Mouse (Mus musculus) forebrain, embryonic 13.5 days (tissue): ENCODE measurements around the gene Dcaf10. TPM values are rescaled to one million over a fixed set of nuclear protein-coding genes. Genes with fewer than 3 reads are reported as not detected.
"Not testable (repeated sequence)": the region's sequence is repeated elsewhere in the genome, so short reads cannot be mapped to it uniquely, and the experiment has no call there.

Source experiments
- ATAC-seq: fragments of 200-750 bp; cut with Nextera tagmentation; 2 replicates; pipeline ENCODE4 v1.8.0; 2017
- H3K27ac ChIP-seq: fragments of 300-500 bp; sonication (generic); 2 replicates; pipeline ENCODE4 v1.5.1; 2015; ENCODE audit warnings: inconsistent platforms, mild to moderate bottlenecking, moderate library complexity
- H3K27me3 ChIP-seq: fragments of 300-500 bp; sonication (generic); 2 replicates; pipeline ENCODE4 v1.6.1; 2015; ENCODE audit warnings: mild to moderate bottlenecking, inconsistent platforms
- H3K36me3 ChIP-seq: fragments of 300-500 bp; sonication (generic); 2 replicates; pipeline ENCODE4 v1.6.1; 2015; ENCODE audit warnings: mild to moderate bottlenecking, inconsistent platforms; ENCODE audit not compliant: poor library complexity, severe bottlenecking
- H3K4me1 ChIP-seq: fragments of 300-500 bp; sonication (generic); 2 replicates; pipeline ENCODE4 v1.6.1; 2015; ENCODE audit warnings: inconsistent platforms
- H3K4me2 ChIP-seq: fragments of 300-500 bp; sonication (generic); 2 replicates; pipeline ENCODE4 v1.6.1; 2015; ENCODE audit warnings: inconsistent platforms, mild to moderate bottlenecking, moderate library complexity
- H3K4me3 ChIP-seq: fragments of 300-500 bp; sonication (generic); 2 replicates; pipeline ENCODE4 v1.5.1; 2015; ENCODE audit warnings: mild to moderate bottlenecking, inconsistent platforms
- H3K9ac ChIP-seq: fragments of 300-500 bp; sonication (generic); 2 replicates; pipeline ENCODE4 v1.6.1; 2015; ENCODE audit warnings: mild to moderate bottlenecking, inconsistent platforms
- H3K9me3 ChIP-seq: fragments of 300-500 bp; sonication (generic); replicated peaks from 2 replicates; pipeline ENCODE4 v1.6.1; 2016; ENCODE audit warnings: inconsistent platforms
- WGBS: fragments of 180-500 bp; shearing (Covaris S2); methylation state at CpG from one replicate; pipeline ENCODE4 v1.1.7; 2015; 5-methylcytosine and 5-hydroxymethylcytosine counted together
- polyA plus RNA-seq: library from polyadenylated mRNA; unstranded; fragments of >200 nt; fragmentation: Nextera tagmentation; extraction: Ambion mirVana; gene quantifications from 2 replicates; pipeline ENCODE4 v1.2.1, GENCODE M21; 2015

Dcaf10 gene
- polyA plus RNA-seq, 1 experiment from 2014 or later = 7.3 TPM

GRCm38 (mm10) chr4:45356653-45357052 lies 14.8 kb downstream of the Dcaf10 start:
- no peak overlapping the region for H3K27ac ChIP-seq
- H3K9me3 ChIP-seq = no peaks in the 10 kb centered on the region

DNA sequence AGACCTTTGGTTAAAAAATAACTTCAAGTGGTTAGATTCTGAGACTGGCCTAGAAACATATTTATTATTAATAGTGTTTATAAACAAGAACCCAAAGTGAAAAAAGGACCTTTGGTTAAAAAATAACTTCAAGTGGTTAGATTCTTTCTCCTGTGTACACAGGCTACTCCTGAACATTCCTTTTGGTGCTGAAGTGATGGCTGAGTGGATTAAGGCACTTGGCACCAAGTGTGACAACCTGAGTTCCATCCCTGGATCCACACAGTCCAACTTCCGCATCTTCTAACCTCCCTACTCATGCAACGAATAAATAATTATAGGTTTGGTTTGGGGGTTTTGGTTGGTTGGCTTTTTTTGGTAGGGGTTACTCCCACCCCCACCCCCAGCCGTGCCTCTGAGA lies 29.4 kb downstream of the Dcaf10 start:
- peaks cover 68% of the 10 kb centered on the region for H3K36me3 ChIP-seq
- H3K4me3 ChIP-seq = no peak overlapping the region
- H3K4me2 ChIP-seq = no peak overlapping the region
- H3K9ac ChIP-seq = no peak overlapping the region
- no peaks in the 10 kb centered on the region for H3K9me3 ChIP-seq
- 88% methylated on average over 3 of the region's 3 CpGs for WGBS
- no peak overlapping the region for H3K27ac ChIP-seq
- no peaks in the 10 kb centered on the region for H3K4me1 ChIP-seq
- no peaks in the 10 kb centered on the region for H3K27me3 ChIP-seq
- ATAC-seq = no peak

More at GRCm38 (mm10) chr4:45356653-45357052, 14.8 kb downstream of the Dcaf10 start:
- Histone ChIP-seq H3K36me3 (peaks cover 36% of the 10 kb centered on the region), H3K4me1 (no peaks in the 10 kb centered on the region), H3K4me3 (no peak overlapping the region), H3K9ac (no peak overlapping the region), H3K4me2 (no peak overlapping the region), H3K27me3 (no peaks in the 10 kb centered on the region)
- 89% methylated on average over 3 of the region's 3 CpGs for WGBS
- ATAC-seq = no peak

GRCm38 (mm10) chr4:45374879-45375278 lies 33.0 kb downstream of the Dcaf10 start:
- H3K9me3 ChIP-seq = no peaks in the 10 kb centered on the region
- no peak overlapping the region for H3K4me2 ChIP-seq
- peaks cover 71% of the 10 kb centered on the region for H3K36me3 ChIP-seq
- ATAC-seq = no peak
- no peaks in the 10 kb centered on the region for H3K27me3 ChIP-seq
- H3K4me3 ChIP-seq = no peak overlapping the region
- no peak overlapping the region for H3K27ac ChIP-seq
- WGBS = 88% methylated on average over 5 of the region's 5 CpGs
- H3K9ac ChIP-seq = no peak overlapping the region
- H3K4me1 ChIP-seq = no peaks in the 10 kb centered on the region

GRCm38 (mm10) chr4:45376573-45376972 lies 34.7 kb downstream of the Dcaf10 start:
- H3K4me1 ChIP-seq = no peaks in the 10 kb centered on the region
- no peak overlapping the region for H3K27ac ChIP-seq
- ATAC-seq = no peak
- peaks cover 56% of the 10 kb centered on the region for H3K36me3 ChIP-seq
- H3K4me3 ChIP-seq = no peak overlapping the region
- WGBS = 88% methylated on average over 4 of the region's 4 CpGs
- H3K9me3 ChIP-seq = no peaks in the 10 kb centered on the region
- no peak overlapping the region for H3K9ac ChIP-seq
- no peak overlapping the region for H3K4me2 ChIP-seq
- no peaks in the 10 kb centered on the region for H3K27me3 ChIP-seq

DNA sequence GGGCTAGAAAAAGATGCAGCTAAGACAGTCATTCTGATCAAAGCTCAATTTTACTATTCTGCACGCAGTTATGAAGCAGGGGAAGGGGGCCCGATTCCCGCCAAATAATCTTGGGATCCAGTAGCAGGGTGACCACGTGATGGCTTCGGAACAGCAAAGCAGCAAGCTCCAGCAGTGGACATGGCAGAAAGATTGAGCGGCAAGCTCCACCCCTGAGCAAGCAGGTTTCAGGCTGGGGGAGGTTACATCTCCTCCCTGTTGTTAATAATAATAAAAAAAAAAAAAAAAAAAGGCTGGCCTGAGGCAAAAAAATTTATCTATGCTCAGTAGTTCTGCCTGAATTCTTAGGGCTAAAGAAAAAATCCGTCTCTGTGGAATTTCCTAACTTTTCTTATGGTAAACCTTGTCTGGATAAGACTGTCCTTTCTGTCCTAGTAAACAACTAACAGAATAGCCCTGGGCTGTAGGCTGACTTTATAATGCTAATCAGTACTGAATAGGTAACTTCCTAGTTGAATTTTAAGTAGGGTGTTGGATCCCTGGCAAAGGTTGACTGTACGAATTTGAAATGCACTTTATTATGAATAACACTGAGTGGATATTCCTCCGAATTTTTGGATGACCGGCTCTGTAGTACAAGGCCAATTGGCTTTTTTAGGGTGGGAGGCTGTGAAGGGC lies 39.1 kb downstream of the Dcaf10 start:
- not testable (repeated sequence) for H3K9ac ChIP-seq, H3K9me3 ChIP-seq, H3K27ac ChIP-seq, ATAC-seq, H3K27me3 ChIP-seq, H3K4me2 ChIP-seq, H3K4me1 ChIP-seq, H3K4me3 ChIP-seq
- H3K36me3 ChIP-seq = peaks cover 15% of the 10 kb centered on the region
- WGBS = 85% methylated on average over 10 of the region's 10 CpGs

DNA sequence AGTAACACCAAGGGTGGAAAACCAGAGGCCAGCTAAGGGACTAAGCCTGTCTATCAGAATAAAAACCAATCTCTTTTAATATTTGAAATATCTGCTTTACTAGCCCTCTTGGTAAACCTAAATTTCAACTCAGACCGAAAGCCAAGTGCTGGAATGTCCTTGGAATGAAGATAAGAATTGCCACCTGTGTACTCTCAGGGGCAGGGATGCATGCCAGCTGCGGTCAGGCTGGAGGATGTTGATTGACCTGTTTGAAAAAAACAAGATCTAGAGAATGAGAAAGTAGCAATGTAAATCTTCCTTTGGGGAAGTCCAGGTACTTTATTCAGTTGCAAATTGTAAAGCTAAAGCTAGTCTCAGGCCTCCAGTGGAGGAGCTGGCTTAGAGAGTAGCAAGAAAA lies 40.2 kb downstream of the Dcaf10 start:
- WGBS = 84% methylated on average over 2 of the region's 2 CpGs
- not testable (repeated sequence) for H3K27ac ChIP-seq, H3K36me3 ChIP-seq, H3K4me3 ChIP-seq, H3K27me3 ChIP-seq, H3K4me1 ChIP-seq, H3K9me3 ChIP-seq, H3K4me2 ChIP-seq, ATAC-seq, H3K9ac ChIP-seq

- not testable (repeated sequence) for ATAC-seq, H3K4me3 ChIP-seq, H3K4me2 ChIP-seq, H3K27me3 ChIP-seq, H3K9me3 ChIP-seq, H3K9ac ChIP-seq, H3K27ac ChIP-seq, H3K4me1 ChIP-seq, H3K36me3 ChIP-seq
- WGBS = 95% methylated on average over 5 of the region's 5 CpGs
Observed at GRCm38 (mm10) chr4:45387296-45387695, 45.4 kb downstream of the Dcaf10 start.

DNA sequence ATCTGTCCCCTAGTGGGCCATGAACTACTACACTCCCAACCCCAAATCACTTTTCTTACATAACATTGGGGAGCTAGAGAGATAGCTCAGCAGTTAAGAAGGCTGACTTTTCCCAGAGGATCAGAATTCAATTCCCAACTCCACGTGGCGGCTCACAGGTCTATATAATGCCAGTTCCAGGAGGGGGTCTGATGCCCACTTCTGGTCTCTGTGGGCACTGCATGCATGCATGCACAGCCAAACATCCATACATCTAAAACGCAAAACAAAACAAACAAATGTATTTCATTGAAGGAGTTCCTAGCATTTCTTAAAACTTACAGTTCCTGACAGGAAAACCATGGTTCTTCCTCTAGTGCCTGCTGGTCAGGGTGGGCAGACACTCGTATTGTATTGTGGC lies 50.2 kb downstream of the Dcaf10 start:
- Histone ChIP-seq H3K36me3 (peaks cover 15% of the 10 kb centered on the region), H3K9me3 (no peaks in the 10 kb centered on the region; the same call in 1 of the 2 replicates), H3K4me2 (no peak overlapping the region), H3K4me3 (no peak overlapping the region), H3K27me3 (no peaks in the 10 kb centered on the region), H3K9ac (no peak overlapping the region), H3K27ac (no peak overlapping the region), H3K4me1 (peaks cover 4% of the 10 kb centered on the region)
- 71% methylated on average over 4 of the region's 4 CpGs for WGBS
- ATAC-seq = no peak

DNA sequence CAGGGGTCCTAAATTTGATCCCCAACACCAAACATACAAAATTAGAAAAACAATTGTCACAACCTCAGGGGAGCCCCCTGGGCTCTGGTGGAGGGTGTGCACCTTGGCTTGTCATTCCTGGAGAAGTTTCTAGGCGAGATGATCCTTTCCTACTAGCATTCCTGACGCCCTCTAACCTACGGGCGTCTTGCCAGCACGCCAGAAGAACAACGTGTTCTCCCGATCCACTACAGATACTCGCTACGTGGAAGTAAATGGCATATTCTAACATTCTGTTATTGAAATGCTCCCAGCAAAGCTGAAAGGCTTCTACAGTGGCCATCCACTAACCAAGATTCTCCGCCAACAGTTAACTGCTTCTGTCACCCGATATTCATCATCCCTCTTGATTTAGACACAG lies 50.7 kb downstream of the Dcaf10 start:
- ATAC-seq = no peak
- WGBS = 78% methylated on average over 11 of the region's 11 CpGs
- Histone ChIP-seq H3K27me3 (no peaks in the 10 kb centered on the region), H3K27ac (no peak overlapping the region), H3K9me3 (no peaks in the 10 kb centered on the region; the same call in 1 of the 2 replicates), H3K4me1 (peaks cover 4% of the 10 kb centered on the region), H3K4me2 (no peak overlapping the region), H3K9ac (no peak overlapping the region), H3K4me3 (no peak overlapping the region), H3K36me3 (peaks cover 20% of the 10 kb centered on the region)

- Histone ChIP-seq H3K4me3 (no peak overlapping the region), H3K27me3 (no peaks in the 10 kb centered on the region), H3K9me3 (no peaks in the 10 kb centered on the region), H3K27ac (no peak overlapping the region), H3K4me2 (no peak overlapping the region), H3K36me3 (peaks cover 24% of the 10 kb centered on the region), H3K4me1 (peaks cover 4% of the 10 kb centered on the region), H3K9ac (no peak overlapping the region)
- no peak for ATAC-seq
- WGBS = 91% methylated on average over 8 of the region's 8 CpGs
Observed at GRCm38 (mm10) chr4:45392994-45393393, 51.1 kb downstream of the Dcaf10 start.

GRCm38 (mm10) chr4:45393658-45394057 lies 51.8 kb downstream of the Dcaf10 start:
- no peak overlapping the region for H3K27ac ChIP-seq
- no peak for ATAC-seq
- 80% methylated on average over 5 of the region's 5 CpGs for WGBS
- peaks cover 4% of the 10 kb centered on the region for H3K4me1 ChIP-seq
- peaks cover 31% of the 10 kb centered on the region for H3K36me3 ChIP-seq
- no peak overlapping the region for H3K9ac ChIP-seq
- H3K4me3 ChIP-seq = no peak overlapping the region
- H3K27me3 ChIP-seq = no peaks in the 10 kb centered on the region
- H3K4me2 ChIP-seq = no peak overlapping the region
- H3K9me3 ChIP-seq = no peaks in the 10 kb centered on the region

DNA sequence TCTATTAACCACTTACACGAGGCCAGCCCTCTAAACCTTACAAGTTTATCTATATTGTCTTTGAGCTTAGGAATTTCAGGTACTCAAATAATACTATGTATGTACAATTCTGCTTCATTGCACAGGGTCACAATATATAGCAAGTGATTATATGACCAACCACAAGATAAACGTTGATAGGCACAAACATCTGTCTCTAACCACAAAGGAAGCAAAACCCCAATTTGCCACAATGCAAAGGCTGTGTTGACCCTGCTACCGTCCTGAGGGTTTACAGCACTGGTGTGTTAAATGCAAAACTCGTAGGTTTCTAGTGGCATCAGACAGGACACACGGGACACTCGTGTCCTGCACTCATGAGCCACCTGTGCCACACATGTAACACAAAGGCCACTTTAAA lies 54.3 kb downstream of the Dcaf10 start:
- not testable (repeated sequence) for H3K4me3 ChIP-seq, H3K27ac ChIP-seq, H3K4me1 ChIP-seq, H3K9me3 ChIP-seq, ATAC-seq, H3K9ac ChIP-seq, H3K4me2 ChIP-seq, H3K27me3 ChIP-seq
- 90% methylated on average over 6 of the region's 6 CpGs for WGBS
- H3K36me3 ChIP-seq = peaks cover 54% of the 10 kb centered on the region

- not testable (repeated sequence) for H3K4me2 ChIP-seq, H3K27ac ChIP-seq, H3K27me3 ChIP-seq, H3K9me3 ChIP-seq, H3K9ac ChIP-seq, ATAC-seq, H3K4me3 ChIP-seq
- H3K36me3 ChIP-seq = peaks cover 73% of the 10 kb centered on the region
- peaks cover 10% of the 10 kb centered on the region for H3K4me1 ChIP-seq
- 93% methylated on average over 5 of the region's 5 CpGs for WGBS
Observed at GRCm38 (mm10) chr4:45398315-45398714, 56.4 kb downstream of the Dcaf10 start.
